Mouse (Mus musculus) midbrain, embryonic 10.5 days (tissue): ENCODE results near the gene Gpr153. TPM values are rescaled to one million over a fixed set of nuclear protein-coding genes. Genes with fewer than 3 reads are reported as not detected.

ENCODE experiments used
- DNase-seq: peaks from one replicate; pipeline ENCODE4 v3.0.0-alpha.2; 2017; ENCODE audit warnings: low spot score
- H3K27ac ChIP-seq: fragments of 300-500 bp; sonication (generic); replicated peaks from 2 replicates; pipeline ENCODE4 v1.5.1; 2016; ENCODE audit warnings: mild to moderate bottlenecking
- H3K27me3 ChIP-seq: fragments of 300-500 bp; sonication (generic); 2 replicates; pipeline ENCODE4 v1.6.1; 2016; ENCODE audit warnings: low read depth, mild to moderate bottlenecking; ENCODE audit not compliant: poor library complexity, severe bottlenecking
- H3K36me3 ChIP-seq: fragments of 300-500 bp; sonication (generic); 2 replicates; pipeline ENCODE4 v1.6.1; 2016; ENCODE audit warnings: mild to moderate bottlenecking, moderate library complexity
- H3K4me1 ChIP-seq: fragments of 300-500 bp; sonication (generic); 2 replicates; pipeline ENCODE4 v1.6.1; 2016
- H3K4me3 ChIP-seq: fragments of 300-500 bp; sonication (generic); 2 replicates; pipeline ENCODE4 v1.5.1; 2016; ENCODE audit warnings: mild to moderate bottlenecking, moderate library complexity
- H3K9me3 ChIP-seq: fragments of 300-500 bp; sonication (generic); replicated peaks from 2 replicates; pipeline ENCODE4 v1.6.1; 2016; ENCODE audit warnings: mild to moderate bottlenecking
- WGBS: fragments of 180-500 bp; shearing (Covaris S2); methylation state at CpG from one replicate; pipeline ENCODE4 v1.1.7; 2016; 5-methylcytosine and 5-hydroxymethylcytosine counted together
- polyA plus RNA-seq: library from polyadenylated mRNA; unstranded; fragments of >200 nt; fragmentation: Nextera tagmentation; extraction: Ambion mirVana; gene quantifications from 2 replicates; pipeline ENCODE4 v1.2.1, GENCODE M21; 2016

The Gpr153 gene
- polyA plus RNA-seq, 1 experiment from 2014 or later, result 7.0 TPM

DNA sequence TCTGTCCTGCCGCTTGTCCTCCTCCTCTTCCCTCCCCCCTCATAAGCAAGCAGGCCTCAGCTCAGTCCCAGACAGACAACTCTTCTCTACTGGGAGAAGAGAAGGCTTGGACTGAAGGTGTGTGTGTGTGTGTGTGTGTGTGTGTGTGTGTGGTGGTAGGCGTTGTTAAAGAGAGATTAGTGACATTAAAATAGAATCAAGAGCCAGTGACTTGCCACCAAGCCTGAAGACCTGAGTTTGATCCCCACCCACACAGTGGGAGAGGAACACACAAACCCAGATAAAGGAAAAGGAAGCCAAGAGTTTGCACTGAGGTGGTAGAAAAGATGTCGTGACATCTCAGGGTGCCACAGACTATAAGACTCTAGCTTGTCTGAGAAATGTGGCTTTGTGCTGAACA lies 26.8 kb upstream of the Gpr153 start:
- WGBS, result 87% methylated on average over 3 of the region's 3 CpGs
- Histone ChIP-seq H3K4me1 (peaks cover 5% of the 10 kb centered on the region; the same call in 1 of the 2 replicates), H3K4me3 (no peak overlapping the region), H3K9me3 (no peaks in the 10 kb centered on the region), H3K27ac (no peak overlapping the region), H3K27me3 (no peaks in the 10 kb centered on the region), H3K36me3 (peaks cover 13% of the 10 kb centered on the region; the same call in 1 of the 2 replicates)
- no peak for DNase-seq

DNA sequence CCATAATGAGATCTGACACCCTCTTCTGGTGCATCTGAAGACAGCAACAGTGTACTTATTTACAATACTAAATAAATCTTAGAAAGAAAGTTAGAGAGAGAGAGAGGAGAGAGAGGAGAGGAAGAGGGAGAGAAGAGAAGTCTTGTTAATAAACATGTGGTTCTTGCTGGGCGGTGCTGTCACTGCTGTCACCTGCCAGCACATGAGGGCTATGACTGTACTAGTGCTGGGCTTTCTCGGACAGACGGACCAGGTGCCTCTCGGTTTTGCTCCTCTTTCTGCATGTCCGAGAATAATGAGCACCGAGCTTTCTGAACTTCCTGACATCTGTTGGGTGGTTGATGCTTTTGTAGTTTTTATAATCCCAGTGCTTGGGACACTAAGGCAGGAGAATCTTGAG lies 23.4 kb upstream of the Gpr153 start:
- H3K4me1 ChIP-seq, result peaks cover 13% of the 10 kb centered on the region; the same call in 1 of the 2 replicates
- DNase-seq, result no peak
- no peaks in the 10 kb centered on the region for H3K9me3 ChIP-seq
- no peak overlapping the region for H3K4me3 ChIP-seq
- H3K36me3 ChIP-seq, result peaks cover 15% of the 10 kb centered on the region; the same call in 1 of the 2 replicates
- no peaks in the 10 kb centered on the region for H3K27me3 ChIP-seq
- WGBS, result 91% methylated on average over 6 of the region's 6 CpGs
- H3K27ac ChIP-seq, result no peak overlapping the region

DNA sequence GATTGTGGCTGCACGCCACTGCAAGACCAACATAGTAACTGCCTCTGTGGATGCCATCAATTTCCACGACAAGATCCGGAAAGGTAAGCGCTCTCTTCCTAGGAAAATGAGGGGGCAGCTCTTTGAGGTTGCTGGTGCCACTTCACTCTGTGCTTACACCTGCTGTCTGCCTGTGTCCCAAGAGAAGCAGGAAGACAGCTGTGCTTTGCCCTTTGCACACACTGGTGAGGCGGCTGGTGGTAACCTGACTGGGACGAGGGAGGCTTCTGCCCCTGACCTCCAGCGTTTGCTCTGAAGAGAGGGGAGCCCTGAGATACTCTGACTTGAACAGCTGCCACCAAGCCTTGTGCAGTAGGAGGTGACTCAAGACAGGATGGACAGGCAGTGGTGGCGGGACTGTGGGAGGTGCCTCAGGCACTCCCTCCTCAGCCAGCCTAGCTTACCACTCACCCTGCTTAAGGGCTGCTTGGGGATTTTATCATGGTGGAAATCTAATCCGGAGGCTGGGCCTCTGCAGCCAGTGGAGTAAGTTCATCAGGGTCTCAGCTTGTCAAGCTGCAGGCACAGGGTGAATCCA lies 20.8 kb upstream of the Gpr153 start:
- DNase-seq, result no peak
- H3K27me3 ChIP-seq, result no peaks in the 10 kb centered on the region
- H3K9me3 ChIP-seq, result no peaks in the 10 kb centered on the region
- peaks cover 13% of the 10 kb centered on the region; the same call in 1 of the 2 replicates for H3K4me1 ChIP-seq
- H3K36me3 ChIP-seq, result peaks cover 15% of the 10 kb centered on the region; the same call in 1 of the 2 replicates
- H3K27ac ChIP-seq, result no peak overlapping the region
- H3K4me3 ChIP-seq, result no peak overlapping the region
- WGBS, result 79% methylated on average over 9 of the region's 9 CpGs

DNA sequence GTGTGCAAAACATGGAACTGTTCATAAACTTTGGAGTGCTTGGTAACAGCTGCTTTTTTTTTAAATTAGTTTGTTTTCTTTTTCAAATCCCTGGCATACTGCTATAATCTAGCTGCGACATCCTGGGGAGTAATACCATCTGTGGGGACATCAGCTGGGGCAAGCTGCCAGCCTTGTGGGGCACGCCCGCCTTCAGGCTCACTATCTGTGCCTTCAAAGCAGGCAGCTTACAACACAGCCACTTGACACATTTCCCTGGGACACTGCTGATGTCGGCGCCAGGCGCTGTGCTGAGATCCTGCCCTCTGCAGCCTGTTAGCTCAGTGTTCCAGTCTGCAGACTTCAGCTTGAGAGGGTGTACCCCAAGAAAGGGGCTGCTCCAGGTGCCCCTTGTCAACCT lies 17.0 kb upstream of the Gpr153 start:
- Histone ChIP-seq H3K27ac (no peak overlapping the region), H3K9me3 (no peaks in the 10 kb centered on the region), H3K27me3 (no peaks in the 10 kb centered on the region), H3K36me3 (peaks cover 30% of the 10 kb centered on the region), H3K4me1 (peaks cover 23% of the 10 kb centered on the region), H3K4me3 (no peak overlapping the region)
- 79% methylated on average over 6 of the region's 6 CpGs for WGBS
- DNase-seq, result no peak

DNA sequence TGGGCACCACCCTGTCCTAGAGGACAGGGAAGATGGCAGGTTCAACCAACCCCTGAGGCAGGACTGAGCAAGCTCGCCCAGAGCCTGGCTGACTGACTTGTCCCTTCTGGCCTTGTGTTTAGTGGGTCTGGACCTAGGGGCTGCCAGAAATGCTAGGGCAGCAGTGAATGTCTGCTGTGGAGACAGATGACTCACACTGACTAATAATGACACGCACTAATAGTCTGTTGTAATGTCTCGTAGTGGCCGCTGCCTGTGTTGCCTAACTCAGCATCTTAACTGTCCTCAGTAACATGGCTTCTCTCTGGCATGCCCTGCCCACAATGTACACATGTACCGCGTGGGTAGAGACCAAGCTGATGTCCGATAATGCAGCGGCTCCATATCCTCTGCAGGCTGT lies 13.6 kb upstream of the Gpr153 start:
- peaks cover 38% of the 10 kb centered on the region for H3K4me1 ChIP-seq
- peaks cover 25% of the 10 kb centered on the region for H3K36me3 ChIP-seq
- no peaks in the 10 kb centered on the region for H3K9me3 ChIP-seq
- no peak overlapping the region for H3K27ac ChIP-seq
- DNase-seq, result no peak
- H3K4me3 ChIP-seq, result no peak overlapping the region
- no peaks in the 10 kb centered on the region for H3K27me3 ChIP-seq
- 90% methylated on average over 8 of the region's 8 CpGs for WGBS

DNA sequence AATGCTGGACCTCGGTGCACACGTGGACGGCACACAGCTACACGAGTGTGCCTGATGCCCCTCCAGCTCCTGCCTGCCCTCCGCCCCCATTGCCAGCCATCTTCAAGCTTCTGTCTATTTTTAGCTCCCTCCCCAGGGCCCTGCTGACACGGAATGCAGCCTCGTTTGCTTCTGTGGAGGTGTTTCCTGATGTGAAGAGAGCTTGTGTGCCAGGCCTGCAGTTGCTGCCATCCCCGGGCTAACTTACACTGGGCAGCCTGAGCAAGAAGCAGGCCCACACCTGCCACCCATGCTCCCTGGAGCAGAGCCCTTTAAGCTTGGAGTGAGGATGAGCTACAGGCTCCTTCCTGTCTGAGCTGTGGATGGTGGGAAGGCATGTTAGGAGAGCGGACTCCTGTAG lies 11.8 kb upstream of the Gpr153 start:
- WGBS, result 69% methylated on average over 9 of the region's 9 CpGs
- no peaks in the 10 kb centered on the region for H3K27me3 ChIP-seq
- no peaks in the 10 kb centered on the region for H3K9me3 ChIP-seq
- H3K36me3 ChIP-seq, result peaks cover 25% of the 10 kb centered on the region
- no peak for DNase-seq
- H3K4me3 ChIP-seq, result no peak overlapping the region
- peaks cover 46% of the 10 kb centered on the region for H3K4me1 ChIP-seq
- H3K27ac ChIP-seq, result no peak overlapping the region

DNA sequence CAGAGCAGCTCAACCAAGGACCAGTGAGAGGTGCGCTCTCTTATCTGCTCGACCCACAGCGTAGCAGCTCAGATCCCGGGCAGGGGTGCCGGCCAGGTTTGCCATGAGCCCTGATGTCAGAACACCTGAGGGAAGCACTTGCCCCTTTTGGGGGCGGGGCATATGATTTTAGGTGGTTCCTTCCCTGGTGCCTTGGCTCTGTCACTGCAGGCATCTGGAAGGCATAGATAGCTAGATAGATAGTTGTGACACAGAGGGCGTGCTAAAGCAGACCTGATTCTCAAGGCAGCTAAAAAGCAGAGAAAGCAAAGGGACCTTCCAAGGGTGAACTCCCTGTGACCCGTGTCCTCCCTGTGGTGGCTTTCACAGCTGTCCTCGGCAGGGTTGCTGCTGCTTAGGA lies 10.9 kb upstream of the Gpr153 start:
- Histone ChIP-seq H3K4me3 (no peak overlapping the region), H3K36me3 (peaks cover 30% of the 10 kb centered on the region), H3K27me3 (no peaks in the 10 kb centered on the region), H3K9me3 (no peaks in the 10 kb centered on the region), H3K27ac (peak overlapping the region; percentile 17; the same call in 1 of the 2 replicates), H3K4me1 (peaks cover 49% of the 10 kb centered on the region)
- DNase-seq, result no peak
- WGBS, result 67% methylated on average over 9 of the region's 9 CpGs

DNA sequence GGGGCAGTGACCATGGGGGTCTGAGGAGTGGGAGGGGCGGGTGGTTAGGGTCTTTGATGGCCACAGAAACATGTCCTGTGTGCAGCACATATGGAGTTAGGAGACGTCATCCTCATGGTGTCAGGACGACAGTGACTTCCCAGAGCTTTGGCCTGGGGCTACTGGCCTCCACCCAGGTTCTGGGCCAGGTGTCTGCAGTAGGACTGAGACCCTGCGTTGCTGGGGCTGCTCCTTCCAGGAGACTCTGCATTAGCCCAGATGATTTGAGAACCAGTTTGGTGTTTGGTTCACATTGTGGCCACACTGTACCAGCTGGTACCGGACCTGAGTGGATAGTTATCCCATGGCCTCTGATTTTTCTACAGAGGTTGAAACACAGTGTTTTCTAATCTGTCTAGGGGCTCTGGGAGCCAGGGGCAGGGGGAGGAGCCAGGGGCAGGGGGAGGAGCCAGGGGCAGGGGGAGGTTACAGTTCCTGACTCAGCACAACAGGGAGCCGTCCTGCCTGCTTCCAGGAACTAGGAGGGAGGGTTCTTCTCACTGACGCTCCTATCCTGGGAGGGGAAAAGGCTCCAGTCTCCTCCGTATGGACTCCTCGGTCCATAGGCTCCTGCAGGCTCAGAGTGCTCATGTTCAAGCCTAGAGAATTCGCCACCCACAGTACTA lies 10.4 kb upstream of the Gpr153 start:
- DNase-seq, result peak; percentile 55
- 31% methylated on average over 10 of the region's 10 CpGs for WGBS
- no peaks in the 10 kb centered on the region for H3K9me3 ChIP-seq
- H3K4me1 ChIP-seq, result peaks cover 52% of the 10 kb centered on the region
- H3K27ac ChIP-seq, result peak overlapping the region; percentile 50
- H3K36me3 ChIP-seq, result peaks cover 33% of the 10 kb centered on the region
- H3K27me3 ChIP-seq, result no peaks in the 10 kb centered on the region
- H3K4me3 ChIP-seq, result no peak overlapping the region; the same call in 1 of the 2 replicates

DNA sequence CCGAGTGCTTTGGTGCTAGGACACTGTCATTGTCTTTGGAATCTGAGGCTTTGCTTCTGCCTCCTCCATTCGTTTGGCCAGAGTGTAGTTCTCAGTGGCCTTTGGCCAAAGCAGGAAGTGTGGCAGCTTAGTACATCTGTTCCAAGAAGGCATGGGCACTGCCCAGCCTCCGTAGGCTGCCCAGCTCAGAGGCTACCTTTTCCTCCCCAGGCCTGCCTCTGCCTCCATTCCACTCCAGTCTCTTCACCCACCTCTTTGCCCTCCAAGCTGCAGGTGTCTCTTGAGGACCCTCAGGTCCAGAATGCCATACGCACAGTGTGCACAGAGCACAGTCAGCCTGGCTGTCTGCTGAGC lies 9.9 kb upstream of the Gpr153 start:
- Histone ChIP-seq H3K4me3 (no peak overlapping the region; the same call in 1 of the 2 replicates), H3K36me3 (peaks cover 33% of the 10 kb centered on the region), H3K27ac (peak overlapping the region; percentile 50), H3K4me1 (peaks cover 56% of the 10 kb centered on the region), H3K9me3 (no peaks in the 10 kb centered on the region), H3K27me3 (no peaks in the 10 kb centered on the region; the same call in 1 of the 2 replicates)
- DNase-seq, result no peak
- WGBS, result 53% methylated on average over 4 of the region's 4 CpGs

DNA sequence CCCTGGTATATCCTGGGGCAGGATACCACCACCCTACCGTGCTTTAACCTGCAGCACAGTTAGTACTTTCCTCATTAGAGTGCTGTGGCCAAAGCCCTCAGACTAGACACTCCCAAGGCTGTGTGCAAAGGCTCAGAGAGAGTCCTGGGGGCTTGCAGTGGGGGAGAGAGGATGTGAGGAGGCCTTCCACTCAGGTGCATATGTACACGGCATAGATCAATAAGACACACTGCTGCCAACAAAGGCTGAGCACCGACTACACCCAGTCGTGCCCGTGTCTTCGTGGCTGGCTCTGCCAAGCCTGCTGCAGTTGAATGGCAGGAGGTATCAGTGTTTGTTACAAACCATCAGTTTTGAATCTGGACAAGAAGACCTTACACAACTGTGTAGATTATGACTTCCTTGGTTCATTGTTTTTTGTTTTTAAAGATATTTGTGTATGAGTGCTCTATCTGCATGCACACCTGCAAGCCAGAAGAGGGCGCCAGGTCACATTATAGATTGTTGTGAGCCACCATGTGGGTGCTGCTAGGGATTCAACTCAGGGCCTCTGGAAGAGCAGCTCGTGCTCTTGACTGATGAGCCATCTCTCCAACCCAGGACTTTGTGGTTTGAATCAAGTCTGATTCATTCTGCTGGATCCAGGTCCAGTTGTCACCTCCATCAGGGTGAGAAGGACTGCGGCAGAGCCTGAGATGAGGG lies 9.0 kb upstream of the Gpr153 start:
- peaks cover 27% of the 10 kb centered on the region for H3K36me3 ChIP-seq
- no peaks in the 10 kb centered on the region; the same call in 1 of the 2 replicates for H3K27me3 ChIP-seq
- H3K9me3 ChIP-seq, result no peaks in the 10 kb centered on the region
- DNase-seq, result no peak
- peaks cover 60% of the 10 kb centered on the region for H3K4me1 ChIP-seq
- no peak overlapping the region for H3K4me3 ChIP-seq
- H3K27ac ChIP-seq, result no peak overlapping the region
- 91% methylated on average over 9 of the region's 9 CpGs for WGBS

DNA sequence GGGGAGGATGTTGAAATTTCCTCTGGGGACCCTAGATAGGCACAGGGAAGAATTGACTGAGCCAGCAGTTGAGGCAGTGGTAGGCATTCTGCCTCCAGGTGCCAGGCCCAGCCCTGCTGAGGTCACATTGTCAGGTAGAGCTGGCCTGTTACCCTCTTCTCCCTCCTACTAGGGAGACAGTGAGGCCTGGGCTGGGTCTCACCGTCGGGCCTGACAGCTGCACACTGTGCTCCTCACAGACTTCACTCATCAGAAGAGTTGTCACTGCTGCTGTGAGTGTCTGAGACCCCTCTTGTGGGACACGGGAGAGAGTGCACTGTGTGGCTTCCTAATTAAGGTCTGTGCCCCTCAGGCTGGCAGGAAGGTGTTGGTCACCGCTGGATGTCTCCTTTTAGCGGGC lies 8.2 kb upstream of the Gpr153 start:
- no peak overlapping the region for H3K4me3 ChIP-seq
- no peaks in the 10 kb centered on the region for H3K9me3 ChIP-seq
- H3K36me3 ChIP-seq, result peaks cover 20% of the 10 kb centered on the region
- no peak for DNase-seq
- peaks cover 5% of the 10 kb centered on the region; the same call in 1 of the 2 replicates for H3K27me3 ChIP-seq
- peaks cover 60% of the 10 kb centered on the region for H3K4me1 ChIP-seq
- H3K27ac ChIP-seq, result no peak overlapping the region
- 79% methylated on average over 5 of the region's 5 CpGs for WGBS

DNA sequence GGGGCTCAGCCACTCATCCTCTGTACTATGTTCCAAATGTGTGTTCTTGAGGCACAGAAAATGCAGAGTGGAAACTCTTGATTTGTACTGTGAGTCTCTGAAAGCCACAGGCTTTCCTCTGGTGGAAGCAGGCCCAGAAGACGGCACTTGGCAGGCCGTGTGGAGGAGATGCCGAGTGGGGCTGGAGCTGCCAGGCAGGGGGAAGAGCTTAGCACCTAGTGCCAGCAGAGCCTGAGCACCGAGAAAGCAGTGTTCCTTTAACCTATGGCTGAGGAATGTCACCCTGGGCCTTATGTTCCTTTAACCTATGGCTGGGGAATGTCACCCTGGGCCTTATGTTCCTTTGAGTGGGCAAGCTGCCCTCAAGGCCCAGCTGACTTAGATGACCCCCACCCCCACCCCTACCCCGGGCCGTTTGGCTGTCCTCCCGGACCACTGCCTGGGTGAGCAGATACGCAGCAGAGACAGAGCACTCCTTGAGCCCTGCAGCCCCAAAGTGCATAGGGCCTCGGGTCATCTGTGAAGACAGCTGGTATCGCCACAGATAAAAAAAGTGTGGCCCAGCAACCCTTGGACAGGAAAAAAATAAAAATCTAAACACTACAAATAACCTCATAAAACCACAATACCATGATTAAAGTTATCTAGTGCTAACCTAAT lies 7.7 kb upstream of the Gpr153 start:
- WGBS, result 68% methylated on average over 10 of the region's 10 CpGs
- no peak for DNase-seq
- Histone ChIP-seq H3K9me3 (no peaks in the 10 kb centered on the region), H3K4me3 (no peak overlapping the region), H3K36me3 (peaks cover 18% of the 10 kb centered on the region), H3K4me1 (peaks cover 58% of the 10 kb centered on the region), H3K27me3 (peaks cover 10% of the 10 kb centered on the region), H3K27ac (no peak overlapping the region)
